Mouse (Mus musculus): ENCODE measurements at regions not wholly inside any gene's neighbourhood (a gene's known extent, or its start where the extent isn't known, plus 50 kb on each side); places are given as distances from the start of the nearest gene placed in this dataset.

DNA sequence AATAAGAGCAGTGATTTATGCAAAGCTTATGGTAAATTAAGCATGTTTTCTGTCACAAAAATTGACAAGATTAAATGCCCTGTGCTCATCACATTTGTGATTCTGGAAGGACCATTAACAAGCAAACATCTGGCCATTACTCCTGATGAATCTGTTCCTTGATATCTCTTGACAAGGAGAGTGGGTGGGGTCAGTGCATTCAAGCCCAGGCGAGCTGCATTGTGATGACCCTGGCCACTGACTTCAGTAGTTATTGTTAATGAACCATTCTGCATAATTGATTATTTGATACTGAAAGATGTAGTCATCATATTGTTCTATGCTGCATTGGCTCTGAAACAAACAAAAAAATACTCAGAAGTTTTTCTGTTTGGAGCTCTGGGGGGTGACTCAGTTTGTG is 115.4 kb upstream of the Prmt6 start:
- no peak for DNase-seq (ENCODE audit: low spot score in 2 of 2)

DNA sequence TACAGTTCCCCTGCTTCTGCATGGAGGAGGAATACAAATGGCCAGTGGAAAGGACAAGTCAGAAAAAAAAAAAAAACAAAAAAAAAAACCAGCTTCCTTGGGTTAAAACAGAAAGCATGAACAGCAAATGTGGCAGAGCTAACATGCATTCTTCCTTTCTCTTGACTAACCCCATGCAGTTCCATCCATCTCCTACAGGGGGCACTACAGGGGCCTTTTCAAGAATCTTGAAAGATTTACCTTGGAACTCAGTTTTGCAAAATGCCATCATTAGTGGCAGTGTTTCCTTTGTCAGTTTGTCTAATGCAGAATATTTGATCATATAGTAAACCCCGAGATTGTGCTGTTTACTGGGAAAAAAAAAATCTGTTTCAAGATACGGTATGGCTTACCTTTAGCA is 111.1 kb upstream of the Prmt6 start:
- peak in 1 of 2 experiments; percentile 24 for DNase-seq (ENCODE audit: low spot score in 2 of 2)

DNA sequence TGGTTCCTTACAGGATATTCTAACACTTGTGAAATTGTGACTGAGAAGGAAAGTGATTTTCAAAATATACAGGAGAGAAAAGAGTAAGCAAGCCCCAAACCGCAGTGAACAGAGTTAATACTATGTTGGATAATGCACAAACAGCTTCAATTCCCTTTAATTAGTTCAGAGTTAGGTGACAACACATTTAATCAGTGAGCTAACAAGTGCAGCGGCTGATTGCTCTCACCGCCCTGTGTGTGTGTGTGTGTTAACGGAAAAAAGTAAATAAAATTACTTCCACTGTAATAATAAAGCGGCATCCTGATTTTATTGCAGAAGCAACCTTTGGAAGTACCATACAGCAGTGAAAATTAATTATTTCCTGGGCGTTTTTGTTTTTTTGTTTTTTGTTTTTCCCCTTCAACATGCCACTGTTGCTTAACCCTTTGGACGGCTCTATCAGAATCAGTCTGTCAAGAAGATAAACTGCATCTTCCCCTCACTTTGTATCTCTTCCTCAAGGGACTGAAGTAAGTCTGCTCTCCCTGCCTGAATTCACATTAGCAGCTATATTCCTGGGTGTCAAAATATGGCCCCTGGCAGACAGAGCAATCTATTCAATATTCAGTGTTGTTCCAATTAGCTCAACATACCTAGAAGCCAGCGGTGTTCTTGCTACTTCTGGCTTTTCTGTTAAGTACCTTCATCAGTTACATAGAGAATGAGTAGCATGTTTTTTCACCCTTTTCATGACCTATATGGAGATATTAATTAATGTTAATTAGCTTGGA is 106.2 kb upstream of the Prmt6 start:
- no peak for DNase-seq (ENCODE audit: low spot score in 2 of 2)

DNA sequence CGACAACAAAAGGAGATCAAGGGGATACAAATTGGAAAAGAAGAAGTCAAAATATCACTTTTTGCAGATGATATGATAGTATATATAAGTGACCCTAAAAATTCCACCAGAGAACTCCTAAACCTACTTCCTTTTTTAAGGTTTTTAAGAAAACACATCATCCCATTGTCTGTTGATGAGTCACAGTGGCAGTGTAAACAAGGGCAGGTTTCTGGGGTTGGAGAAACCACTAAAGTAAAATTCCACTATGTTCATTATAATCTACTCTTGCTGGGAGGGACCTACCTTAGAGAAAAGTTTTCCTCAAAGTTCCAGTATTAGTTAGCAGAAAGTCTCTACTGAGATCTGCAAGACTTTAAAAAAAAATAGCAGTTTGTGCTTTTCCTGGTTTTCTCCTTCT is 102.9 kb upstream of the Prmt6 start:
- no peak for DNase-seq (ENCODE audit: low spot score in 2 of 2)

DNA sequence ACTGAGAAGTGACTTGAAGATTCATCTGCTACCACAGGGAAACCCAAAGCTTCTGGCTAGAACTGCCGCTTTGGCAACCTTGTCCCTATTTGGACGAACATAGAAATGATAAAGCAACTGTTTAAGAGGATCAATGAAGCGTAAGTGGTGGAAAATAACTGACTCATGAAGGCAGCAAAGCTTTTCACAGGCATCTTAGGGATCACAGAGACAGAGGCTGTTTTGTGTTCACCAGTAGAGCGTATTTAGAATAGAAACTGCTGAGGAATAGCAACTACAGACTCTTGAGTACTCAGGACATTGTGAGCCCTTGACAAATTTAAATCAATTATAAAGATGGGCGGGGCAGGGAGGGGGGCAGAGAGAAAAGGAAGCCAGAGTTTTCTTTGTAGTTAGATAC is 99.3 kb upstream of the Prmt6 start:
- DNase-seq (ENCODE audit: low spot score in 2 of 2) = no peak

DNA sequence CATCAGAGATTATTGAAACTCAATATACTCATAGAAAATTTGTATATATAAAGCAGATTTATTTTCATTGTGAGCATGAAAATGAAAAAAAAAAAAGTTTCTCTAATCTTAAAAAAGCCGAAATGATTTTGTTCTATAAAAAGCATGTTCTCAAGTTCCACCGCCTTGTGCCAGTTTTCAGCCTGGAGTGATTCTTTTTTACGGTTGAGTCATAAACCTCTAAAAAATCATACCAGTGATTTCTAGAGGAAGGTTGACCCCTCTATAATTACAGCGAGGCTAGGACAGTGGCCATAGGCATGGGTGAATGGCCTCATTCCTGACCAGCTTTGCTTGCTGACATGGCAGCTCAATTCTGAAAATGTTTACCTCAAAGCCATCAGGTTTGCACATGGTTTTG is 98.6 kb upstream of the Prmt6 start:
- DNase-seq (ENCODE audit: low spot score in 2 of 2) = peak in 1 of 2 experiments; percentile 25

DNA sequence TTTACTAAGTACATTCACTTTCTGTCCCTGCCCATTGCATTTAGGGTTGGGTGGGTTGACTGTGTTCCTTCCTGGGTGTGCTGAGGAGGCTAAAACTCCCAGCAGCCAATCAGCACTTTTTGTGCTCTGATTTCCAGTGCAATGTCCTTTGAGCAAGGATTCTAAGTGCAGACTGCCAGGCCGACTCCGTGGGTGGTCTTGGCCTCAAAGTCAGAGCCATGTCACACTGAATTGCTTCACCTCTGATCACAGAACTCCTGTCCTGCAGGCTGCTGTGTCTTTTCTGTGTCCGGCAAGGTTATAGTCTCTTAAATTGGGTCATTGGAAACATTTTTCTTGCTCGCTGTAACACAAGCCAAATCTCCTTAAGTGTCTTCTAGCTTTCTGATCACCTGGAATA is 94.0 kb upstream of the Prmt6 start:
- peak in 1 of 2 experiments; percentile 19 for DNase-seq (ENCODE audit: low spot score in 2 of 2)

DNA sequence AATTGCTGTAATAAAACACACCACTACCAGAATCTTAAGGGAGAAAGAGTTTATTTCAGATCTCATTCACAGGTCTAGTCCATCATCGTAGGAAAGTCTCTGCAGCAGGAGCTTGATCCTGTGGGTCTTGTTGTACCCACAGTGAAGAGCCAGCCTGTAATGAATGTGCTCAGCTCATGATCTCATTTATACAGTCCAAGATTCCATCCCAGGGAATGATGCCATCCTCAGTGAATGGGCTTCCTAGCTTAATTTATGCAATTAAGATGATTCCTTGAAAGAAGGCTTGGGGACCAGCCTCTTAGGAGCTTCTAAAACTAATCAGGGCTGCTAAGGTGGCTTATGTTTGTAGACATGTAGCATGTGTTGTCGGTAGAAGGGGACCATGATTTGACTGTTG is 89.3 kb upstream of the Prmt6 start:
- DNase-seq (ENCODE audit: low spot score in 2 of 2) = no peak

DNA sequence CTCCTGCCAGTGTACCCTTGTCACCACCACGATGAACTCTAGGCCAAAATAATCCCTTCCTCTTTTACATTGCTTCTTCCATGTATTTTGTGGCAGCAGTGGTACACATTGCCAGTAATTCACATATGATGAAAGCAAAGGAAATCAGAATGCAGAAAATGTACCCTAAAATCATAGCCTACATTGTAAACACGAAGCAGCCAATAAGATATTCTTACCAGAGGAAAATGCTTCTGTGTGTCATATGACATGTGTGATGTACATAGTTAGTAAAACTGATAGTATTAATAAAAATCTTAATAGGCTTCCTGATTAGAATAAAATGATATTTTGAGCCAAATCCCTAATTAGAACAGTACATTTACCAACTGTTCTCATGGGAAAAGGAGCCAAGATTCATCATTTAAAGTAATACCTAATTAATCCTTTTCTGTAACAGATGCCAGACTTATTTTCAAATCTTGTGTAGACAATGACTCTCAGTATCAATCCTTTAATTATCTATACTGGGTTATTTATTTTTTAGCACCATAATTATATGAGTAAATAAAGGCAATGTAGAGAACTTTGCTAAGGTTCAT is 88.3 kb upstream of the Prmt6 start:
- no peak for DNase-seq (ENCODE audit: low spot score in 2 of 2)

DNA sequence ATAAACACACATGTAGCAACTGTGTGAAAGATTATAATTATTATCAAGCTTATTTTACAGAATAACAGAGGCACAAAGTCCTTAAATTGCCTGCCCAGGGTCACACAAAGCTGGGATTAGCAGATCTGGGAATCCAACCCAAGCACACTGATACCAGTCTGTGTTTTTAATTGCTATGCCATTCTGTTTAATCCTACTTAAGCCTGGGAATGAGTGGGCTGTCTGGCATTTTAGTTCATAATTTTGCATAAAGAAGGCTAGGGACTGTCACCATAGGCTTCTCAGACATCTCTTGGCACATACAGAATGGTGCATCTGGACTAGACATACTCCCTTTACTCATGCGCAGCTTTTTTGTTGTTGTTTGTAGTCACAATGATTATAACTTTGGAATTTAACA is 78.4 kb upstream of the Prmt6 start:
- DNase-seq (ENCODE audit: low spot score in 2 of 2) = no peak

DNA sequence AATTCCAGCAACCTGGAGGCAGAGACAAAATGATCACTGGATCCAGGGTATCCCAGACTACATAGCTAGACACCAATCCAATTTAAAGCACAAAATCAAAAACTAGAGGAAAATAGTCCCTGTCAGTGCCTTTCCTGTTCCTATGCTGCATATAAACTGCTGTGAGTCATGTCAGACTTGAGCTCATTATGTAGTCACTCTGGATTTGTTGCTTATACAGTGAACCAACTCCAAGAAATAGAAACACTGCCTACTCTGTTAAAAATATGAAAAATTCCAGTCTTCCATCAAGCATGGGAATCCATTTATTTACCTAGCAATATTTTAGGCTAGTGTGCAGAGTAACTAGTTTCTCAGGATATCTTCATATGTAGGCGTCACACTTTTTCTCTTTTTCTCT is 59.5 kb upstream of the Prmt6 start:
- no peak for DNase-seq (ENCODE audit: low spot score in 2 of 2)

DNA sequence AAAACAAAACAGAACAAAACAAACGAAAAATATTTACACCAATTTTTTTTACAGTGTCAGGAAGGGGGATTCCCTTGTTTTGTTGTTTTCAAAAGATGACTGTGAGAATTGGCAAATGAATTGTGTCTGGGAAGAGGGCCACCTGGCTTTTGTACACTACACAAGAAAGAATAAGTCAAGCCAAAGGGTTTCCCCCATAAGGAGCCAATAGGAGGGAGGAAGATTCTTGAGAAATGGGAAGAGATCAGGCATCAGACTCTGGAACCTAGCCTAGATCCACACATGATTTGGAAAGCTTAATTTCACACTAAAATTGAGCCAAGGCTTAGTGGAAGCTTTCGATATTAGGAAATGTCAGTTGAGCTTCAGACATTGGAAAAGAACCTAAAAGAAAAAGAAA is 52.4 kb upstream of the Prmt6 start:
- DNase-seq (ENCODE audit: low spot score in 2 of 2) = peak; percentile 19
